20 mouse cellular contexts compared by ENCODE assay signal in the genomic region with DNA sequence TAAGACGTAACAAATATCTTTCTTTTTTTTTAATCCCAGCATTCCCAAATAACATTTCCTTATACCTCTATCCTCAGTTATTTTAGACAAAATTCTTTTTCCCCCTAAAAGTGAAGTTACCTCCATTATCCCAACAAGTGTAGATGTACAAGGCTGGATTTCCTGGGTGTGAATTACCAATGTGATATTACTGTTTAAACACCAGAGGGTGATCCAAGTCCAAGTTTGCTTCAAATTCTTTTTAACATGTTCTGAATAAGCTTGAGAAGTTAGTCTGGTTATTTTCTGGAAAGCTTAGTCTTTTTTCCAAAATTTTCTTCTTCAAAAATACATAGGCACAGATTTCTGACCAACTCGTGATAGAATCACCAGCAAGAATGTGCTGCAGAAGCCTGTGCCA.
"Had no signal": no experiment of that assay in that cellular context is flagged by ENCODE, and none has a peak within 500 bp of the region (broad histone marks: within the 10 kb centered on the region; RNA-seq: fewer than 3 reads in every experiment).

No protein-coding gene starts in this region.

- H3K27me3 ChIP-seq: kidney, embryonic 15.5 days; limb, embryonic 13.5 days; liver, embryonic 12.5 days; liver, embryonic 15.5 days; lung, embryonic 15.5 days; megakaryocyte, embryonic 14.5 days had no signal

- H3K4me2 ChIP-seq: kidney, embryonic 15.5 days; limb, embryonic 13.5 days; liver, embryonic 12.5 days; liver, embryonic 15.5 days; lung, embryonic 15.5 days had no signal

- H3K36me3 ChIP-seq: kidney, embryonic 15.5 days; limb, embryonic 10.5 days; limb, embryonic 13.5 days; liver, embryonic 12.5 days; liver, embryonic 15.5 days; lung, embryonic 15.5 days; midbrain, embryonic 10.5 days had no signal

- H3K9me3 ChIP-seq: kidney, embryonic 15.5 days; limb, embryonic 10.5 days; limb, embryonic 13.5 days; liver, embryonic 12.5 days; liver, embryonic 15.5 days; lung, embryonic 15.5 days; megakaryocyte, embryonic 14.5 days; midbrain, embryonic 10.5 days had no signal

- H3K27ac ChIP-seq: kidney, embryonic 15.5 days; limb, embryonic 10.5 days; limb, embryonic 13.5 days; liver, embryonic 12.5 days; liver, embryonic 15.5 days; lung, embryonic 15.5 days; midbrain, embryonic 10.5 days had no signal

- H3K4me3 ChIP-seq: kidney, embryonic 15.5 days; limb, embryonic 10.5 days; limb, embryonic 13.5 days; liver, embryonic 12.5 days; liver, embryonic 15.5 days; lung, embryonic 15.5 days; megakaryocyte, embryonic 14.5 days; midbrain, embryonic 10.5 days had no signal

- H3K9ac ChIP-seq: kidney, embryonic 15.5 days; limb, embryonic 13.5 days; liver, embryonic 12.5 days; liver, embryonic 15.5 days; lung, embryonic 15.5 days had no signal

- DNase-seq: kidney, adult 11 months; kidney, adult 8-10 months; kidney, postnatal 14 days; kidney, postnatal 4 days; layer of hippocampus, postnatal 36 days; liver; lung, adult 18-20 months; lung, postnatal 10 days; lung, postnatal 36 days; thymus, adult 18-20 months; thymus, postnatal 36 days had no signal

- ATAC-seq: liver, embryonic 12.5 days; midbrain, embryonic 16.5 days had no signal

- H3K4me1 ChIP-seq: kidney, embryonic 15.5 days; limb, embryonic 10.5 days; limb, embryonic 13.5 days; liver, embryonic 12.5 days; liver, embryonic 15.5 days; lung, embryonic 15.5 days; megakaryocyte, embryonic 14.5 days; midbrain, embryonic 10.5 days had no signal
